Mouse (Mus musculus) limb, embryonic 14.5 days (tissue): ENCODE results near the gene Wnt7b. TPM values are rescaled to one million over a fixed set of nuclear protein-coding genes. Genes with fewer than 3 reads are reported as not detected.

ENCODE experiments used
- ATAC-seq: fragments of 200-750 bp; cut with Nextera tagmentation; 2 replicates; pipeline ENCODE4 v1.8.0; 2017; ENCODE audit warnings: low read depth, moderate number of reproducible peaks, moderate TSS enrichment; ENCODE audit not compliant: low FRiP score
- DNase-seq: peaks from one replicate; pipeline ENCODE4 v3.0.0-alpha.2; 2015; ENCODE audit warnings: low spot score
- H3K27ac ChIP-seq: fragments of 300-500 bp; sonication (generic); replicated peaks from 2 replicates; pipeline ENCODE4 v1.5.1; 2014; ENCODE audit warnings: low read depth, mild to moderate bottlenecking, low read length, moderate library complexity, mixed read lengths
- H3K27me3 ChIP-seq: fragments of 300-500 bp; sonication (generic); 2 replicates; pipeline ENCODE4 v1.6.1; 2014; ENCODE audit warnings: low read length, mixed read lengths; ENCODE audit not compliant: control insufficient read depth, insufficient read depth
- H3K36me3 ChIP-seq: fragments of 300-500 bp; sonication (generic); 2 replicates; pipeline ENCODE4 v1.6.1; 2014; ENCODE audit warnings: mild to moderate bottlenecking, low read length, moderate library complexity, mixed read lengths; ENCODE audit not compliant: control insufficient read depth, insufficient read depth
- H3K4me1 ChIP-seq: fragments of 300-500 bp; sonication (generic); 2 replicates; pipeline ENCODE4 v1.6.1; 2014; ENCODE audit warnings: antibody characterized with exemption, low read length, mixed read lengths; ENCODE audit not compliant: control insufficient read depth, insufficient read depth
- H3K4me2 ChIP-seq: fragments of 300-500 bp; sonication (generic); replicated peaks from 2 replicates; pipeline ENCODE4 v1.6.1; 2014; ENCODE audit warnings: low read depth, mild to moderate bottlenecking, low read length, moderate library complexity; ENCODE audit not compliant: severe bottlenecking
- H3K4me3 ChIP-seq: fragments of 300-500 bp; sonication (generic); replicated peaks from 2 replicates; pipeline ENCODE4 v1.5.1; 2014; ENCODE audit warnings: low read length
- H3K9ac ChIP-seq: fragments of 300-500 bp; sonication (generic); 2 replicates; pipeline ENCODE4 v1.6.1; 2014; ENCODE audit warnings: mild to moderate bottlenecking, low read depth, low read length, moderate library complexity; ENCODE audit not compliant: severe bottlenecking
- H3K9me3 ChIP-seq: fragments of 300-500 bp; sonication (generic); 2 replicates; pipeline ENCODE4 v1.6.1; 2016; ENCODE audit warnings: low read length; ENCODE audit not compliant: control insufficient read depth
- POLR2A ChIP-seq: fragments of 200-500 bp; IDR thresholded peaks from 2 replicates; pipeline ENCODE4 v1.8.0; 2012; ENCODE audit warnings: inconsistent platforms, mild to moderate bottlenecking, moderate library complexity, borderline replicate concordance; ENCODE audit not compliant: insufficient read depth, insufficient read length; ENCODE audit errors: extremely low read depth
- WGBS: fragments of 180-500 bp; shearing (Covaris S2); extraction: QIAGEN DNeasy Blood & Tissue Kit; methylation state at CpG from one replicate; pipeline ENCODE4 v1.1.7; 2014; 5-methylcytosine and 5-hydroxymethylcytosine counted together
- polyA plus RNA-seq, 2 experiments: library from polyadenylated mRNA; depleted of rRNA in 1 of 2; stranded (reverse) in 1 of 2; unstranded in 1 of 2; fragments of >200 nt; fragmentation: Nextera tagmentation in 1 of 2; extraction: Ambion mirVana in 1 of 2; gene quantifications; 2 replicates each; pipeline versions ENCODE4 v1.2.1 to v1.2.3; 2012 to 2014

The Wnt7b gene
- polyA plus RNA-seq, 2 experiments, result 22.4 to 40.0 TPM

DNA sequence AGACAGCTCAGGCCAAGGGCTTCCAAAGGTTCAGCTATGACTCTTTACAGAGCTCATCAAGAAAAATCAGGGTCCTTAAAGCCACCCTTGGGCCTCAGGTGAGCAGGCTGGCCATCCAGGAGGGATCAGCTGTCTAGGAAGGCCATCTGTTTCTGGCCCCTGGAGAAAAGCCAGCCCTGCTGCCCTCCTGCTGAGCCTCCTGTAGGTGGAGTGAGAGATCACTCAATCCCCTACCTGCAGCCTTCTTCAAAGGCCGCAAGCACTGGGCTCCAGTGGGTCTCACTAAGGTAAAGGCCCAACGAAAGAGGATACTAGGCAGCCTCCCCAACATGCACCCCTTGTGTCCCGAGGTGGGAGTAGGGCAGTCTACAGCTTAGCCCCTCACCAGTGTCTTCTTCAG is 50.2 kb downstream of the Wnt7b start:
- Histone ChIP-seq H3K4me2 (no peak overlapping the region), H3K4me1 (no peaks in the 10 kb centered on the region), H3K9ac (no peak overlapping the region), H3K4me3 (no peak overlapping the region), H3K36me3 (no peaks in the 10 kb centered on the region), H3K9me3 (no peaks in the 10 kb centered on the region), H3K27me3 (no peaks in the 10 kb centered on the region), H3K27ac (no peak overlapping the region)
- no peak for TF ChIP-seq POLR2A
- ATAC-seq, result no peak
- WGBS, result 67% methylated on average over 3 of the region's 3 CpGs
- no peak for DNase-seq

- Histone ChIP-seq H3K4me1 (no peaks in the 10 kb centered on the region), H3K4me3 (no peak overlapping the region), H3K27ac (no peak overlapping the region; the same call in 1 of the 2 replicates), H3K36me3 (no peaks in the 10 kb centered on the region), H3K9me3 (no peaks in the 10 kb centered on the region), H3K9ac (no peak overlapping the region), H3K27me3 (no peaks in the 10 kb centered on the region), H3K4me2 (no peak overlapping the region)
- TF ChIP-seq POLR2A, result no peak
- 40% methylated on average over 3 of the region's 3 CpGs for WGBS
- no peak for DNase-seq
- no peak for ATAC-seq
Measured at GRCm38 (mm10) chr15:85529911-85530310, 52.4 kb downstream of the Wnt7b start.

GRCm38 (mm10) chr15:85524404-85524950 is 57.8 kb downstream of the Wnt7b start:
- ATAC-seq (no peak), DNase-seq (no peak)

DNA sequence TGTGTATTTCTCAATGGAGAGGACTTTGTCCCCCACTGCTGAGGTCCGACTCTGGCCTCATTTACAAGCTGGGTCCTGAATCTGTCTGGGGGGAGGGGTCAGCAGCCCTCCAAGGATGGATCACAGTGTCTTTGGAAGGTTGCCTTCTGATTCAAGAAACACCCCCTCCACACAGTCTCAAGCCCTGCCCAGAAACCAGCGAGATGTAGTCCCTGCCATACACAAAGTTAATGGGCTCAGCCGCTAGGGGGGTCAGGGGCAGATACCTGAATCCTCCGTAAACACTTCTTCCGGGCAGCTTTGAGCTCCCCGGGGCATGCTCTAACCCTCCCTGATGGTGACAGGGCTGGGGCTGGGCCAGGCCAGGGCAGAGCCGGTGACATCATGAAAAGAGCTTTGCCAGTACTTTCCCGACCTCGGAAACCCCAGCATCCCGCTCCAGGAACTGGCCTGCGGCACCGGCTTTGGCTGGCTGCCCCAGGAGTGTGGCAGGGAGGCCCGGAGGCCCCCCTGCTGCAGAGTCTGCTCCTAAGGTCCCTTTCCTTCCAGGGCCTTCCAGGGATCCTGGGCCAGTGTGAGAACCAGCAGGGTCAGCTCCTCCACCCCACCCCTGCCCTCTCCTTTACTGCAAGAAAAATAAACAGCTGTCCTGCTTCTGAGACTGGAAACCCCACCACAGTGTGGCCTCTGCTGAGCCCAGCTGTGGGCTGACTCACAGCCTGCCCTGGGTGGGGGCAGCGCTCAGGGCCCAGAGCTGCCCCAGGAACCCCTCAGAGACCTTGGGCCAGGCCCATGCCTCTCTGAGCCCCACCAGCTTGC is 58.9 kb downstream of the Wnt7b start:
- TF ChIP-seq POLR2A, result no peak
- peak overlapping the region; percentile 30; the same call in 1 of the 2 replicates for H3K4me2 ChIP-seq
- no peaks in the 10 kb centered on the region for H3K27me3 ChIP-seq
- H3K27ac ChIP-seq, result no peak overlapping the region
- WGBS, result 7% methylated on average over 10 of the region's 14 CpGs
- DNase-seq (peak; percentile 18), ATAC-seq (peak; percentile 65; the same call in 1 of the 2 replicates)
- H3K4me3 ChIP-seq, result no peak overlapping the region
- H3K4me1 ChIP-seq, result peaks cover 13% of the 10 kb centered on the region
- no peaks in the 10 kb centered on the region for H3K36me3 ChIP-seq
- no peak overlapping the region for H3K9ac ChIP-seq
- no peaks in the 10 kb centered on the region for H3K9me3 ChIP-seq

More at GRCm38 (mm10) chr15:85524404-85524950, 57.8 kb downstream of the Wnt7b start:
- no peaks in the 10 kb centered on the region for H3K27me3 ChIP-seq
- H3K36me3 ChIP-seq, result no peaks in the 10 kb centered on the region
- no peak overlapping the region for H3K9ac ChIP-seq
- no peaks in the 10 kb centered on the region for H3K9me3 ChIP-seq
- no peak overlapping the region; the same call in 1 of the 2 replicates for H3K27ac ChIP-seq
- no peak overlapping the region for H3K4me3 ChIP-seq
- no peak overlapping the region for H3K4me2 ChIP-seq
- 29% methylated on average over 12 of the region's 12 CpGs for WGBS
- peaks cover 11% of the 10 kb centered on the region for H3K4me1 ChIP-seq
- TF ChIP-seq POLR2A, result no peak

GRCm38 (mm10) chr15:85519438-85519837 is 62.8 kb downstream of the Wnt7b start:
- Histone ChIP-seq H3K9ac (no peak overlapping the region), H3K27me3 (no peaks in the 10 kb centered on the region), H3K9me3 (no peaks in the 10 kb centered on the region), H3K4me3 (no peak overlapping the region), H3K4me2 (no peak overlapping the region), H3K36me3 (no peaks in the 10 kb centered on the region), H3K4me1 (peaks cover 13% of the 10 kb centered on the region), H3K27ac (no peak overlapping the region)
- no peak for ATAC-seq
- peak; percentile 47 for DNase-seq
- TF ChIP-seq POLR2A, result no peak
- 56% methylated on average over 4 of the region's 4 CpGs for WGBS
